Mouse (Mus musculus) large intestine, adult 2 months (tissue): ENCODE measurements around the gene Azin2. TPM values are rescaled to one million over a fixed set of nuclear protein-coding genes. Genes with fewer than 3 reads are reported as not detected.

Source experiments
- DNase-seq: peaks from one replicate; pipeline ENCODE4 v3.0.0-alpha.2; 2012; ENCODE audit warnings: low read depth, low spot score
- WGBS: fragments of 180-500 bp; shearing (Covaris S2); methylation state at CpG from one replicate; pipeline ENCODE4 v1.1.7; 2018; 5-methylcytosine and 5-hydroxymethylcytosine counted together
- polyA plus RNA-seq: library from polyadenylated mRNA; depleted of rRNA; stranded (reverse); fragments of >200 nt; gene quantifications from 2 replicates; pipeline ENCODE4 v1.2.3, GENCODE M21; 2012

The Azin2 gene
- polyA plus RNA-seq, 1 experiment, result 3.4 TPM

DNA sequence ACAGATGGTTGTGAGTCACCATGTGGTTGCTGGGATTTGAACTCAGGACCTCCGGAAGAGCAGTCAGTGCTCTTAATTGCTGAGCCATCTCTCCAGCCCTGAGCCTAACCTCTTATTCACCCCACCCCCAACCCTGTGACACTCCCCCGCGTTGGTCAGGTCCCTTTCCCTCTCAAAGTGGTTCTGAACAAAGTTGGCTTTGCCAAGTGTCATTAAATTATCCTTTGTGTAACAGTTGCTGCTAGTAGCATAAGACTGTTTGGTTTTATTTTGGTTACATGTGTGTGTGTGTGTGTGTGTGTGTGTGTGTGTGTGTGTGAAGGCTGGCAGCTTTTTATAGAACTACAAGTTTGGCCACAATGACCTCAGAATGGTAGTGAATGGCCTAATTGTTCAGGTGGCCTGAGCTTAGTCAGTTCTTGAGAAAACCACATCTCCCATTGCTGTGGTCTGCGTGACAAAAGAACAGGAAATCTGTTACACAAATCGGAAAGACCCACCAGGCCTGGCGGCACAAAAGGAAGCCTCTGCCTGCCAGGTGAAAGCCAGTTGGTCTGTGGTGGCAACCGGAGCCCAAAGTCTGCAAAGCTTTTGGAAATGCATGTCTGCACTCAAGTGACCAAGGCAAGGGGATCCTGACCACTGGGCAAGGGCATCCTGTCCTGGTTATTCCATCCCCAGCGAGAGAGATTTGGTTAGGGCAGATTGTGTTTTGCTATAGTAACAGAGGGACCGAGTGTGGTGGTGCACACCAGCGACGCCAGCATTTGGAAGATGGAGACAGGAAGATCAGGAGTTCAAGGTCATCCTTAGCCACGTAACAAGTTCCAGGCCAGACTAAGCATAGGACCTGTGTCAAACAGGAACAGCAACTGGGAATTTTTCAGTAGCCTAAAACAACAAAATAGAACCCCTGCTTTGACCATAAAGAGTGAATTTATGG is 18.9 kb upstream of the Azin2 start:
- 52% methylated on average over 12 of the region's 12 CpGs for WGBS
- DNase-seq, result no peak

DNA sequence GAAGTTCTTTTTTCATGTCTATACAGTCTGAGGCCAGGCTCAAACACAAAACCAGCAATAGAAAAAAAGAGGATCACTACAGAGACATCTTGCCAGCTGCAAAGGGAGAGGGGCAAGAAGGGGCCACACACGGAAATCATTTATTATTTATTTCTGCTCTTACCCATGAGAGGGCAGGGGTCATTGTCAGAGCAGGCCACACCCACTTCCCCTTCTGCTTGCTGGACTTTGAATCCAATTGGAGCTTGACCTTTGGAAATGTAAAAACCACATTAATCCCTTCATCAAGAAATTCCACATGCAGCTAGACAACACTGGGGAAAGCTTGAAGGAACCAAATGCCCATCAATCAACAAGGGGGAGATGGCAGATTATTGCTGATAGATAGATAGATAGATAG is 16.4 kb upstream of the Azin2 start:
- 21% methylated on average over 1 of the region's 1 CpGs for WGBS
- DNase-seq, result no peak

DNA sequence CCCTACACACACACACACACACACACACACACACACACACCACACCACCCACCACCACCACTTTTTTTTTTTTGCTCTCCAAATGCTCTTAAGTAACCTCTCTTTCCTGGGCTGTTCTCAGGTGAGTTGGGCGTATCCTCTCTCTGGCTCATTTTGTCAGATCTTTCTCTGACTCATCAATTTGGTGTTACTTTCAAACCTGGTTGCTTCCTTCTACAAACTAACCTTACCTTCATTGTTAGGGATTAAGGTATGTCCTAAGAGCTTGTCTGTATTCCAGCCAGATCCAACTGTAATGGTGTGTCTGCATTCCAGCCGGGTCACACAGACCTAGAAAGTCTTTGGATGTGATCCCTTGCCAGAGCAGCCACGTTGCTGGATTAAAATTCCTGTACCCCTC is 15.0 kb upstream of the Azin2 start:
- WGBS, result 55% methylated on average over 3 of the region's 3 CpGs
- no peak for DNase-seq

GRCm38 (mm10) chr4:128976577-128976976 is 14.3 kb upstream of the Azin2 start:
- no peak for DNase-seq
- 48% methylated on average over 4 of the region's 4 CpGs for WGBS

- 90% methylated on average over 8 of the region's 8 CpGs for WGBS
- DNase-seq, result no peak
Measured at GRCm38 (mm10) chr4:128974677-128975076, 12.4 kb upstream of the Azin2 start.

DNA sequence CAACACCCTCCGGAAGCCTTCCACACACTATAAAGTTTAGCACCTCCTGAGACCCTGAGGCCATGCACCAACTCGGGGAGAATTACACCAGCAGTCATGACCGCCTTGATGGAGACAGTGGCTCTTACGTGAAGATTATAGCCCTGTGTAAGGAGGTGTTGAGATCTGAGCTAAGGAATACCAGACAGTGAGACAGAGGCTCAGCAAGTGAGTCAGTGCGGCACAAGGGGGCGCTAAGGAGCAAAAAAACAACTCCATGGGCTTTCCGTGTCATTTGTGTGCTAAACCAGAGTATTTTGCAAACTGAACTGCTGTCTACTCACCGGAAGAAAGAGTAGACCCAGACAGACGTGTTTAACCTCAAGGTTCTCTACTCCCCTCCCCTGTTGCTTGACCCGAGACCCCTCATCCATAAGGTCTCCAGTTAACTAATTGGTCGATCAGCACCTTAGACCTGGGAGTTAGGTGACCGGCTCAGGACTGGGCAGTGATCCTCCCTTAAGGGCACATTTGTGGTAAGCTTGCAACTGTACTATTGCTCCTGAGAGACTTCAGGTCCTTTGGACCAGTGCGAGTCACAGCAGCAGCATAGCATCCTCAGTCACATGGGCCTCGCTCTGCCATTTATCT is 8.9 kb upstream of the Azin2 start:
- no peak for DNase-seq
- 38% methylated on average over 14 of the region's 14 CpGs for WGBS

- DNase-seq, result no peak
- WGBS, result 84% methylated on average over 7 of the region's 8 CpGs
Measured at GRCm38 (mm10) chr4:128970417-128970807, 8.2 kb upstream of the Azin2 start.

GRCm38 (mm10) chr4:128969607-128970416 is 7.6 kb upstream of the Azin2 start:
- WGBS, result 76% methylated on average over 18 of the region's 18 CpGs
- DNase-seq, result no peak

DNA sequence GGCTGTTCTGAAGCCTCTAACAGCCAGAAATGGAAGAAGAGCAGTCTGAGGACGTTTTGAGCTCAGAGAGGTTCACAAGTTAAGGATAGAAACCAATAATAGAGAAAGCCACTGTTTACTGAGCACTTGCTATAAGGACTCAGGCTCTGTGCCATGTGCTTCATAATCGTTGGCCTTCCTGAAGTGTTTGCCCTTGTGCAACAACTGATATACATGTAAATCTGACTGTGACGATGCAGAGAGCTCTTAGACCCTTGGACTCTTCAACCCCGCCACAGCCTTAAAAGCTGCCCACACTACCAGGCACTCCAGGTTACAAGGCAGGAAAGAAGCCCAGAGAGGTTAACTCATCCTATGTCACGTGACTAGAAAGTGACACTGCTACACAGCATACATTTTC is 6.8 kb upstream of the Azin2 start:
- 37% methylated on average over 5 of the region's 5 CpGs for WGBS
- no peak for DNase-seq

GRCm38 (mm10) chr4:128966751-128967150 is 4.5 kb upstream of the Azin2 start:
- WGBS, result 53% methylated on average over 7 of the region's 7 CpGs

DNA sequence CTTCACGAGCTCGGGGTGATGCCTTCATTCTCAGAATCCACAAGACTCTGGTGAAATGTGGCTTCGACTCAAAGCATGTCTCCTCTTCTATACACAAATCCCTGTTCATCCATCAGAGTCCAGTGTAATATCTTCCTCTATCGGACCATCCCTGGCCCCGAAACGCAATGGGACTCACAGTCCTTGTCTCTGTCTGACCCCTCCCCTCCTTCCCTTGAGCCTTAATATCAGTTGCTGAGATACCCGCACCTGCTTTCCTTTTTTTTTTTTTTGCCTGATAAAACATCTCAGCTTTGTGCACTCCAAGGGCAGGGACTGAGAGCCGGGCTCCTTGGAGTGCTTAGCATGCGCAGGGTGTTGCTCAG is 666 bp upstream of the Azin2 start:
- no peak for DNase-seq

More at GRCm38 (mm10) chr4:128966751-128967150, 4.5 kb upstream of the Azin2 start:
- DNase-seq, result no peak

DNA sequence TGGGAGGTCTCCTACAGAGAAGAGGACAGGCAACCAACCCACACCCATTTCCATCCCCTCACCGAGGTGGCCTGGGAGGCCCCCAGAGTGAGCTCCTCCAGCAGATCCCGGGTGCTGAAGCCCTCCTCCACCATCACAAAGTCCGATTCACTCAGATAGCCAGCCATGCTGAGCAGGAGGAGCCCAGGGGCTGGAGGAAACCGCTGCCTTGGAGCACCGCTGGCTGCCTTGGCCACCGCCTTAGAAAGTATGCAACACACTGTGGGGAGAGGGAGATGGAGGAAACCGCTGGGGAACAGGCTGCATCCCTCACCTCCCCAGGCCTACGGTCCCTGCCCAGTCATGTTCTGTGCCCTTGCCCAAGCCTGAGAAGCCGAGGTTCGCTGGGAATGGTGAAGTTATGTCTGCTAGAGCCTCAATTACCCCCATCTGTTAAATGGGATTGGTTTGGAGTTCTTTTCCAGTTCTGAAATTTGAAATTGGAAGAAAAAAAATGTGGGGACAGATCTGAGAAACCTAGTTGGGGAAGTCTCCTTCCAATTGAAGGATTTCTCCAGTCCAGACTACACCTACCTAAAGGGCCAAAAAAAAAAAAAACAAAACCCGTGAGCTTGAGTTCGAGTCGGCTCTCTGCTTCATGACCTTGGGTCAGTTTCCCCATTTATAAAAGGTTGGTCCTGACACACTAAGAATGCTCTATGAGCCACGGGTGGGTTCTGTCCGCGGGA is 777 bp downstream of the Azin2 start:
- DNase-seq, result no peak
- WGBS, result 27% methylated on average over 16 of the region's 16 CpGs

More for the DNA sequence above, 666 bp upstream of the Azin2 start:
- 10% methylated on average over 9 of the region's 9 CpGs for WGBS

DNA sequence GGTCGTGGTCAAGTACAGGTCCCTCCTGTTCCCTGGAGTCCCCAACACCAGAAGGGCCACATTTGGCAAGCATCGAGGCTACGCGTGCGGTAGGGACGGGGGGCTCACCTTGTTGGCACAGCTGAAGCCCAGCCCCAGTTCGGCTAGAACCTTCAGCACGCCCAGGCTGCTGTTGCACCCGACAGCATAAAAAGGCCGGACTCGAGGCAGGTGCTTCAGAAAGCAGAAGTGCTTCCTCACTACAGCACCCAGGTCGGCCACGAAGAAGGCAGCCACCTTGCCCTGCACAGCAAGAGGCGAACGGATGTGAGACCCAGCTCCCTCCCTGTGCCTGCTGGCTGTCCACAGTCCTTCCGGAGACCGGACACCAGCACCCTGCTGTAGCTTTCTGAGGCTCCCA is 2.6 kb downstream of the Azin2 start:
- DNase-seq, result no peak
- WGBS, result 78% methylated on average over 17 of the region's 17 CpGs

DNA sequence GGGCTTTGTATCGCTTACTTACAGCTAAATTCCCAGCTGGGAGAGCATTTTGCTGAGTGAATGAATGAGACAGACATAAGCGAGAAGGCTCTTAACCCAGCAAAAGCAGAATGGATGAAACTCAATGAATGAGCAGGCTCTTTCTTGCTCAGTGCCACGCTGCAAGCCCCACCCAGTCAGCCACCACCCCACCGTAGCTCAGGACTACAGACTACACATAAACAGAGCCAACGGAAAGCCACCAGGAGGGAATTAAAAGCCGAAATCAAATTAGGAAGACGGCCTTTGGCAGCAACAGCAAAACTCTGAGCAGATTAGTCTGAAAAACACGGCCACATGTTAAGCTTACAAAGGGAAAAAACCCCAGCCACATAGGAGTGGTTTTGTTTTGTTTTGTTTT is 3.4 kb downstream of the Azin2 start:
- no peak for DNase-seq
- WGBS, result 69% methylated on average over 8 of the region's 8 CpGs

GRCm38 (mm10) chr4:128958156-128958555 is 4.1 kb downstream of the Azin2 start:
- 83% methylated on average over 11 of the region's 11 CpGs for WGBS
- DNase-seq, result no peak

GRCm38 (mm10) chr4:128957155-128957911 is 4.9 kb downstream of the Azin2 start:
- DNase-seq, result no peak
- 16% methylated on average over 11 of the region's 11 CpGs for WGBS

DNA sequence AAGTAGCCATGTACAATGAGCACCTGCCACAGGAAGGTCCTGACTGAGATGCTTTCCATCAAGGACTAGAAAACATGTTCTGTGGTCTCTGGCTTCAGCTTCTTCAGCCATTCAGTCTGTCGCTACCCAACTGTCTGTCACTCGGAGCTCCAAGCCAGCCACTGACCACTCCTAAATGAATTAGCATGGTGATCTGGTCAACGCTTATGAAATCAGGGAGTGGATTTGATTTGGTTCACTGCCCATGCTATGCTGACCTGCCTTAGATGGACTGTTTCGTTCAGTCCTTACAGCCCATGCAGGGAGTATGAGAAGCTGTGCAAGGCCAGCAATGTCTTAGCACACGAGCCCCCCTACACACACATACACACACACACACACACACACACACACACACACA is 8.4 kb downstream of the Azin2 start:
- 83% methylated on average over 5 of the region's 5 CpGs for WGBS
- no peak for DNase-seq

- 66% methylated on average over 5 of the region's 5 CpGs for whole genome bisulfite sequencing
- DNase-seq, result no peak
Measured at GRCm38 (mm10) chr4:128950461-128950860, 11.8 kb downstream of the Azin2 start.

DNA sequence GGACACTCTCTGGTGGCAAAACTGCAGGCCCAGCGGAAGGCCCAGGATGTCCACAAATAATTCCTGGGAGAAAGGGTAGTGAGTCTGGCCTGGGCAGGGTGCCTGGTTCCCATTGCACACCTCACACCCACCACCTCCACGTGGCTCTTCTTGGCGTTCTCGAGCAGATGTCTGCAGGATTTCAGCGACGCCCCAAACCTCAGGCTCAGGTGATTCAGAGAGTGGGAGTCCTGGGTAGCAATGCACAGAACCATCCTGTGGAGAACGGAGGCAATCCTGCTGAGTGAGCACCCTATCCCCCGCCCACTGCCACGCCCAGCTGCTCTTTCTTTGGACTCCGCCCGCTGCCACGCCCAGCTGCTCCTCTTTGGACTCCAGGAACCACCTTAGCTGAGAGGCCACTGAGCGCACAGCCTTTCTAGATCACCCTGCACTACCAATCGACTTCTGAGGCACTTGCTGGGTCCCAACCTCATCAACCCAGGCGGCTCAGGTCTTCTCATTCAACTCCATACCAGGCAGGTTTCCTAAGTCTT is 12.7 kb downstream of the Azin2 start:
- DNase-seq, result peak; percentile 63

More for the DNA sequence above, 12.7 kb downstream of the Azin2 start:
- WGBS, result 26% methylated on average over 15 of the region's 15 CpGs
